Mouse (Mus musculus): ENCODE measurements around the gene Tnr. TPM values are rescaled to one million over a fixed set of nuclear protein-coding genes. Genes with fewer than 3 reads are reported as not detected.

Gene Tnr
- total RNA-seq, 2 experiments from 2014 or later, result 0.19 TPM; not detected in 1

GRCm38 (mm10) chr1:159878681-159879080, 355.1 kb downstream of the Tnr start:
- DNase-seq, result no peak

DNA sequence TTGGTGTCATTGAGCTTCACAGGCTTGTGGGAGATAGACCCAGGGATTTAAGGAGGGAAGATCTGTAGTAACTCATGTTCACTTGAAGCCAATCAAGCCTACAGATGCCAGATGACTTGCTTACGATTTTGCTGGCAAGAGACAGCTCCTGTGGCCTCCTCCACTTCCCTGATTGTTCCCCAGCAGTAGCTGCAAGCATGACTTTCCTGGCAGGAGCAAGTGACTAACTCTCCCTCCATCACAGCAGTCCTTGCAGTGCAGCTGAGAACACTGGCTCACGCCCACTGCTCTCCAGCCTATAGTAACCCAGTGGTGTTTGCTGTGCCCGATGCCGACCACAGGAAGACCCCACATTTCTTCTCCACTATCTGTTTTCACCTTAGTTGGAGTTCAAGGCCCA, 356.3 kb downstream of the Tnr start:
- no peak for DNase-seq

DNA sequence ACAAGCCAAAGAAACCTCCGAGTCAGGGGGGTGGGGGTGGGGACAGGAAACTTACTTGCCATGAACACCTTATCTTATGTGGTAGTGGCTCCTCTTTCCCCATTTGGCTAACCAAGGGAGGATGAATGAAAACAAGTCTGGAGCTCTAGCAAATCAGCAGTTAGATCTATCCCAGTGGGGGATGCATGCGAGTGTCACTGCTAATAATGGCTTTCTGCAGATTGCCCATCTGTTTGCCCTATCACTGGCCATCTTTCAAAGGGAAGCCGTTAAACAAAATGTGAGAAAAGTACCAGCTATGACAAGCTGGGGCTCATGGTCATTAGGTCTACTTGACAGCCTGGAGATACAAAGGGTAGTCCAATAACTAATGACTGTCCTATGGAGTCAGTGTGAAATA, 361.9 kb downstream of the Tnr start:
- no peak for DNase-seq

DNA sequence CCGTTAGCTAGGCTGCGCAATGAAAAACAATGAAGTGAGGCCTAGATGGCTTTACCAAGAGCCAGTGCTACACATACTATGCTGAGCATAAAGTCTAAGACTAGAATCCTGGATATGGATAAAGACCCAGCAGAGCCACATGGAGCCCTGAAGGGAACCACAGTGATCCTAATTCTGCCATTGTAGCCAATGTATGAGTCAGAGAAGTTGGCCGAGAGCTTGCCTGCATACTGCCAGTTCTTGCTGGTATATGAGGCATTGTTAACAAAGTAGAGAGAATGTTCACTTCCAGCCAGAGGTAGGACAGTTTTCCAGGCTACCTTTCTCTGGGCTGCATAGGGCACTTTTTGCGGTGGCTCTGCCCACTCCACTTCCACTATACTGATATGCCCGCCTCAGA, 365.0 kb downstream of the Tnr start:
- DNase-seq, result no peak

GRCm38 (mm10) chr1:159889012-159889765, 365.6 kb downstream of the Tnr start:
- no peak for DNase-seq

DNA sequence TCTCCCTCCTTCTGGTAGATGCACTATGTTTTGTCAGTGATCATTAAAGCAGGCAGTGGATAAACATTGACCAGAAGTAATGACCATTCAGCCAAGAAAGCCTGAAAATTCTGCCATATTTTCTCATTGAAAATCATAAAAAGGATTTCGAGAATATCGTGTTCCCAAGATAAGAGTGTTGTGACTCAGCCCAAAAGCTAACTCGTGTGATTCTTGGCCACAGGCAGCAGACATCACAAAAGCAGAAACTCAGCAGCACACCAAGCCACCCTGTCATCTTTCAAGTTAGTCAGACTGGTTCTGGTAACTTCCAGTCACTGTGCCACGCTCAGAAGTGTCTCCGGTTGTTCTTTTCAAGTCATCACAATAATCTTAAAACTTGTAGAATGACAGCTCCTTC, 367.0 kb downstream of the Tnr start:
- DNase-seq, result no peak

DNA sequence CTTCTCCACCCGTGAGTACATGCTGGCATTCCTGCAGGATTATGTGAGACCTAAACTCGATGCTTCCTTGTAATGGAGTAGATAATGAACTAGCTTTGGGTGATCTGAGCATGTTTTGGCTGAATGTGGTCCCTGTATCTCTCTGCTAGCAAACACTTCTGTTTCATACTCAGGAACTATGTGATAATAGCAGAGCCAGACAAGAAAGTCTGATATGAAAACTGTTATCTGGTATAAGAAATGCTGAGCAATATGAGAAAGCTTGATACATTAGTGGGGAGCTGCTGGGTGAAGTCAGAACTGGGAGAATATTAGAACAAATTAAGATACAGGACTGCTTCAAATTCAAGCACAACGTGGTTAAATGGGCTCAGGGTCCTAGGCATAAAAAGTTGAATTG, 371.5 kb downstream of the Tnr start:
- DNase-seq, result no peak

GRCm38 (mm10) chr1:159899991-159900390, 376.4 kb downstream of the Tnr start:
- no peak for DNase-seq

DNA sequence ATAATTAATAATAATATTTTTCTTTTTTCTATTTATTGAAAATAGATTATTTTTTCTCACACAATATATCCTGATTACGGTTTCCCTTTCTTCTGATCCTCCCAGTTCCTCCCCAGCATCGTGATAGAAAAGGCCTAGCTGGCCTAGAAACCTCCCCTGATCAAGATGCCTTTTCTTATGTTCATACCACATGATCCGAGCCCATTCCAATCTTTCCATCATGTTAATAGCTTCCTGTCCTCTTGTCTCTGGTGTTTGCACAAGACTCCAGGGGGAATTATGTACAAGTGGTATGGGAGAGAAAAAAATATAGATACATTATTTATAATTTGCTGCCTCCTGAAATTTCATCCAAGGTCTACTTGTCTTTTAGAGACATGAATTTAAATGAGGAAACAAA, 377.1 kb downstream of the Tnr start:
- no peak for DNase-seq

DNA sequence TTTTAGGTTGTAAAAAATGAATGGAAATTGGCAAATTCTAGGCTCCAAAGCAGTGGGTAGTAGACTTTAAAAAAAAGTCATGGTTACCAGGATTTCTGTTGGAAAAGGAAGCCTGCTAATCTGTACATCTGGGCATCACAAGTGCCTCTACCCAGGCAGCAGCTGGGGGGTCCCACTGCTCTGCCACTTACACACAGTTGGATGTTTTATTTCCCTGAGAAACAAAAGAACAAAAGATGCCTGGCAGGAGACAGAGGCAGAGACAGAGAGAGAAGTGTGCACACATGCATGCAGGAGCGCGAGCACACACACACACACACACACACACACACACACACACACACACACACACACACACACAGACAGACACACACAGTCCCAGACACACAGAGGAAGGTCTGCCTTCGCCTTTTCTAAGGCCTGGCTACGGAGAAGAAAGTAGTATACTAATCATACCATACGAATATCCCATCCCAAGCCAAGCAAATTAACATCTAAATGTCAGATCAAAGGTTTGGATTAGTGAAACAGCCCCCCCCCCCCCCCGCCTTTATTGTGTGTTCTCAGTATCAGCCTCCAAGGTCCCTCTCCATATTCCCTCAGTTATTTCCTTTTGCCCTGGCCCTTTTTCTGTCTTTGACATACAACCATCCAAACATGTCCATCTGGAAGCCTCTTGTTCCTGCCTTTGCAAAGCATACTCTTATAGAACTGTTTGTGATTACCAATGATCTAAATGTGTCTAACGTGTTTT, 378.0 kb downstream of the Tnr start:
- DNase-seq, result no peak

- no peak for DNase-seq
Observed at GRCm38 (mm10) chr1:159902120-159902497, 378.5 kb downstream of the Tnr start.

DNA sequence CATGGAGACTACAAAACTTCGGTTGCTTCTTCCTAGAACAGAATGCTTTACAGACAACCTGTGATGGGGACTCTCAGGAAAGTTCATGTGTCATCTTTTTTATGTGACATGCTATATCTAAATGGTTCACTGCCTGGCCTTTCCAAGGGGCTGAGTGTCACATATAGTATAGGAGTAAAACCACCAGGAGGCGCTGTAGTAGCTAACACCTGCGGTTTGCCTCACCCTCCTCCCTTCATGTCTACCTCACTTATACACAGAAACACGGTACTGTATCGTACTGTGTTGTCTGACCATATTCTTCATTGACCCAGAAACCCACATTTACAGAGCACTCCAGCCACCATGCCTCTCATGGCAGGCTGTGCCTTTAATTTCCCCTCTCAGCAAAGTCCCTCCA, 387.4 kb downstream of the Tnr start:
- DNase-seq, result no peak

GRCm38 (mm10) chr1:159914726-159915125, 391.2 kb downstream of the Tnr start:
- DNase-seq, result no peak

DNA sequence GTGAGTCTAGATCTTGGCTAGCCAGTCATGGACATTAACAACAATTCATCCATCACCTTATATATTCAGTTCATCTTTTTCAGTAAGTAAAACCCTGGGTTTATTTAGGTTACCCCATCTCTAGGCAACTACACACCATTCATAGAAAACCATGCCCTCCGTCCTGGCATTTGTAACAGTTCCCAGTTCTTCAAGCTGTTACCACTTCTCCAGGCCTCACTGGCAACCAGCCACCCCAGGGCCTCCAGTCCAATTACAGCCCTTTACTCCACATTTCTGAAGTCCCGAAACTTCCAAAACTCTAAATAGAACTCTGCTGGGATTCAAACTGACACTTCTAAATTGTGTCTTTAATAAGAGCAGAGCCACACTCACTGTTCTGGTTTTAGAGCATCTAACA, 397.0 kb downstream of the Tnr start:
- no peak for DNase-seq

- DNase-seq, result peak; percentile 56
Observed at GRCm38 (mm10) chr1:159923010-159923409, 399.4 kb downstream of the Tnr start.

- DNase-seq, result no peak
Observed at GRCm38 (mm10) chr1:159924105-159924504, 400.5 kb downstream of the Tnr start.

DNA sequence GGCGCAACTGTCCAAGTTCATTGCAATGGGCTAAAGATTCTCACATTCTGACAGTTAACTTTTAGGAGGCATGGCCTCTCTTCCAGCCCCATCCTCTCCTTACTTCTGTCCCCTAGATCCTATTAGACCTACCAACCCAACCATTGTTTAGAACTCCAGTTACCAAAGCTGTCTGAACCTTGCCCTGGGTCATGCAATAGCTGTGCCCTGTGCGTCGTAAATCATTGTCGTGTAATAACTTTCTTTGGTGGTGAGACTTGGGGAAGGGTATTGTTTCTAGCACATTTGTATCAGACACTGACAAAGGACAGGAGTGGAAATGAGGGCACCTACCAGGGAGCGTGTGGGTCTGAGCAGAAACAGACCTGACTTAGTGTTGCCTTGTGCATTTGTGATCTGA, 401.1 kb downstream of the Tnr start:
- DNase-seq, result no peak

GRCm38 (mm10) chr1:159928681-159929335, 405.2 kb downstream of the Tnr start:
- peak; percentile 19 for DNase-seq

GRCm38 (mm10) chr1:159932092-159932491, 408.5 kb downstream of the Tnr start:
- no peak for DNase-seq

GRCm38 (mm10) chr1:159932598-159932997, 409.0 kb downstream of the Tnr start:
- DNase-seq, result no peak

DNA sequence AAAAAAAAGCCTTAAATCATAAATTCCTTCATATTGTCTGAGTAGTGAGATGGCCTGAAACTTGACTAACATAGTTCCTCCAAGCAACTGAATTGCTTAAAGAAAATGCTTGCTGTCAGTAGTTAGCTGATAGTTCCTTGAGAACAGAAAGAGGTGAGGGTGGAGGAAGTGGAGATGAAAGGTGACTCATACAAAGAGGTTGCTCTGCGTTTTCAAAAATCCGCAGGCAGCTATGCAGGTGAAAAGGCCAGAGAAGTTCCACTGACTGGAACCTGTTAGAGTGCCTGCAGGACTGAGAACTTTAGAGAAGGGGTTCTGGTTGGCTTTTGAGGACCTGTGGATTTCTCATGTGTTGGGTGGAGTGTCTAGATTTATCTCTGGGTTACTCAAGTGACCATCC, 414.9 kb downstream of the Tnr start:
- DNase-seq, result no peak

DNA sequence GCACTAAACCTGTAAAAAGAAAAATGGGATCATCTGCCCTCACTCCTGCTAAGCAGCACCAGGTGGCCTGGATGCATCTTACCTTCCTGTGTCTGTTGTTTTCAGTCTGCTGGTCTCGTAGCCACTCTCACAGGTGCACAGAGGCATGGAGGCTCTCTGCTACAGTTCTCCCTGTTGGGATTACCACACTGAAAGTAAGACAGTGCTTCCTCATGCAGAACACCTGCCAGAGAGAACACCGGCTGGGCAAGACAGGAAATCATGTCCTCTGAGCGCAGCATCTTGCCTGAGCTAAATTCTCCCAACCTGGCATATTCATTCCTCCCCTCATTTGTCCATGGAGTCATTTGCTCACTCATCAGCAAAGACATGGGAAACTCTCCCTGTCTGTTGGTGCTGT, 415.8 kb downstream of the Tnr start:
- no peak for DNase-seq

- DNase-seq, result no peak
Observed at GRCm38 (mm10) chr1:159953526-159953925, 430.0 kb downstream of the Tnr start.
